Mouse (Mus musculus): Measurements from ENCODE around the gene Spns2. TPM values are rescaled to one million over a fixed set of nuclear protein-coding genes. Genes with fewer than 3 reads are reported as not detected.
A peak's percentile ranks its signal among the peaks of the same experiment; 100 is the strongest.

Gene Spns2
- polyA plus RNA-seq, 1 experiment: 65.1 TPM

GRCm38 (mm10) chr11:72503501-72503921 lies 13.8 kb upstream of the Spns2 start:
- Histone ChIP-seq H3K9me3 (no peaks in the 10 kb centered on the region), H3K4me1 (peaks cover 65% of the 10 kb centered on the region), H3K4me3 (replicated peaks) (no peak overlapping the region), H3K36me3 (replicated peaks; ENCODE audit: low read length) (peaks cover 13% of the 10 kb centered on the region), H3K27me3 (replicated peaks) (peaks cover 26% of the 10 kb centered on the region)
- no peak for TF ChIP-seq FLI1 (IDR thresholded peaks at IDR 0.05; ENCODE audit: low read length)
- no peak for TF ChIP-seq GATA1 (IDR thresholded peaks at IDR 0.05; ENCODE audit: borderline replicate concordance, low read length)

GRCm38 (mm10) chr11:72502236-72502635 lies 12.5 kb upstream of the Spns2 start:
- peaks cover 39% of the 10 kb centered on the region for H3K27me3 ChIP-seq (replicated peaks)
- no peak overlapping the region for H3K4me3 ChIP-seq (replicated peaks)
- H3K4me1 ChIP-seq: peaks cover 56% of the 10 kb centered on the region
- H3K9me3 ChIP-seq: no peaks in the 10 kb centered on the region
- TF ChIP-seq GATA1 (IDR thresholded peaks at IDR 0.05; ENCODE audit: borderline replicate concordance, low read length): no peak
- TF ChIP-seq FLI1 (IDR thresholded peaks at IDR 0.05; ENCODE audit: low read length): no peak
- H3K36me3 ChIP-seq (replicated peaks; ENCODE audit: low read length): peaks cover 25% of the 10 kb centered on the region

GRCm38 (mm10) chr11:72501426-72502002 lies 11.8 kb upstream of the Spns2 start:
- Histone ChIP-seq H3K4me1 (peaks cover 56% of the 10 kb centered on the region), H3K27me3 (replicated peaks) (peaks cover 39% of the 10 kb centered on the region)
- no peak for TF ChIP-seq GATA1 (IDR thresholded peaks at IDR 0.05; ENCODE audit: borderline replicate concordance, low read length)
- no peak for TF ChIP-seq FLI1 (IDR thresholded peaks at IDR 0.05; ENCODE audit: low read length)

GRCm38 (mm10) chr11:72500139-72500538 lies 10.4 kb upstream of the Spns2 start:
- H3K27me3 ChIP-seq (replicated peaks): peaks cover 39% of the 10 kb centered on the region

More at GRCm38 (mm10) chr11:72501426-72502002, 11.8 kb upstream of the Spns2 start:
- peaks cover 28% of the 10 kb centered on the region for H3K36me3 ChIP-seq (replicated peaks; ENCODE audit: low read length)
- no peak overlapping the region for H3K4me3 ChIP-seq (replicated peaks)
- H3K9me3 ChIP-seq: no peaks in the 10 kb centered on the region

GRCm38 (mm10) chr11:72497367-72497766 lies 7.7 kb upstream of the Spns2 start:
- TF ChIP-seq FLI1 (IDR thresholded peaks at IDR 0.05; ENCODE audit: low read length) (no peak), GATA1 (IDR thresholded peaks at IDR 0.05; ENCODE audit: borderline replicate concordance, low read length) (no peak)
- peaks cover 51% of the 10 kb centered on the region for H3K4me1 ChIP-seq
- H3K36me3 ChIP-seq (replicated peaks; ENCODE audit: low read length): peaks cover 21% of the 10 kb centered on the region
- H3K27me3 ChIP-seq (replicated peaks): peaks cover 33% of the 10 kb centered on the region
- H3K9me3 ChIP-seq: no peaks in the 10 kb centered on the region
- H3K4me3 ChIP-seq (replicated peaks): no peak overlapping the region

More at GRCm38 (mm10) chr11:72500139-72500538, 10.4 kb upstream of the Spns2 start:
- Histone ChIP-seq H3K4me1 (peaks cover 63% of the 10 kb centered on the region), H3K36me3 (replicated peaks; ENCODE audit: low read length) (peaks cover 27% of the 10 kb centered on the region), H3K4me3 (replicated peaks) (no peak overlapping the region), H3K9me3 (no peaks in the 10 kb centered on the region)
- TF ChIP-seq FLI1 (IDR thresholded peaks at IDR 0.05; ENCODE audit: low read length) (no peak), GATA1 (IDR thresholded peaks at IDR 0.05; ENCODE audit: borderline replicate concordance, low read length) (no peak)

- peaks cover 21% of the 10 kb centered on the region for H3K36me3 ChIP-seq (replicated peaks; ENCODE audit: low read length)
- peaks cover 27% of the 10 kb centered on the region for H3K27me3 ChIP-seq (replicated peaks)
- TF ChIP-seq GATA1 (IDR thresholded peaks at IDR 0.05; ENCODE audit: borderline replicate concordance, low read length): no peak
- no peak for TF ChIP-seq FLI1 (IDR thresholded peaks at IDR 0.05; ENCODE audit: low read length)
- H3K4me1 ChIP-seq: peaks cover 45% of the 10 kb centered on the region
- H3K9me3 ChIP-seq: no peaks in the 10 kb centered on the region
- no peak overlapping the region for H3K4me3 ChIP-seq (replicated peaks)
Measured at GRCm38 (mm10) chr11:72496775-72497174, 7.1 kb upstream of the Spns2 start.

- Histone ChIP-seq H3K36me3 (replicated peaks; ENCODE audit: low read length) (peaks cover 21% of the 10 kb centered on the region), H3K4me3 (replicated peaks) (peak overlapping the region; percentile 46), H3K4me1 (peaks cover 42% of the 10 kb centered on the region), H3K9me3 (no peaks in the 10 kb centered on the region), H3K27me3 (replicated peaks) (peaks cover 29% of the 10 kb centered on the region)
- no peak for TF ChIP-seq GATA1 (IDR thresholded peaks at IDR 0.05; ENCODE audit: borderline replicate concordance, low read length)
- no peak for TF ChIP-seq FLI1 (IDR thresholded peaks at IDR 0.05; ENCODE audit: low read length)
Measured at GRCm38 (mm10) chr11:72496066-72496465, 6.4 kb upstream of the Spns2 start.

- H3K9me3 ChIP-seq: no peaks in the 10 kb centered on the region
- peaks cover 27% of the 10 kb centered on the region for H3K27me3 ChIP-seq (replicated peaks)
- TF ChIP-seq FLI1 (IDR thresholded peaks at IDR 0.05; ENCODE audit: low read length) (no peak), GATA1 (IDR thresholded peaks at IDR 0.05; ENCODE audit: borderline replicate concordance, low read length) (no peak)
- H3K36me3 ChIP-seq (replicated peaks; ENCODE audit: low read length): peaks cover 18% of the 10 kb centered on the region
- H3K4me3 ChIP-seq (replicated peaks): no peak overlapping the region
- H3K4me1 ChIP-seq: peaks cover 45% of the 10 kb centered on the region
Measured at GRCm38 (mm10) chr11:72494046-72494988, 4.6 kb upstream of the Spns2 start.

GRCm38 (mm10) chr11:72491130-72491960 lies 1.6 kb upstream of the Spns2 start:
- Histone ChIP-seq H3K4me1 (peaks cover 61% of the 10 kb centered on the region), H3K4me3 (replicated peaks) (peak overlapping the region; percentile 28), H3K27me3 (replicated peaks) (peaks cover 10% of the 10 kb centered on the region), H3K36me3 (replicated peaks; ENCODE audit: low read length) (no peaks in the 10 kb centered on the region), H3K9me3 (no peaks in the 10 kb centered on the region)
- TF ChIP-seq FLI1 (IDR thresholded peaks at IDR 0.05; ENCODE audit: low read length) (no peak), GATA1 (IDR thresholded peaks at IDR 0.05; ENCODE audit: borderline replicate concordance, low read length) (no peak)
